Mouse (Mus musculus) erythroblast, embryonic 14.5 days (primary cell): Measurements from ENCODE around the gene Mtif3. TPM values are rescaled to one million over a fixed set of nuclear protein-coding genes. Genes with fewer than 3 reads are reported as not detected.
A peak's percentile ranks its signal among the peaks of the same experiment; 100 is the strongest.
"Not testable (repeated sequence)": the region's sequence is repeated elsewhere in the genome, so short reads cannot be mapped to it uniquely, and the experiment has no call there.

Source experiments
- H3K27me3 ChIP-seq: 2 replicates; pipeline ENCODE4 v1.6.1; 2012; ENCODE audit warnings: inconsistent platforms; ENCODE audit not compliant: control insufficient read depth
- H3K36me3 ChIP-seq: 2 replicates; pipeline ENCODE4 v1.6.1; 2012; ENCODE audit warnings: mild to moderate bottlenecking, inconsistent platforms; ENCODE audit not compliant: control insufficient read depth
- H3K4me1 ChIP-seq: 2 replicates; pipeline ENCODE4 v1.6.1; 2012; ENCODE audit warnings: inconsistent platforms; ENCODE audit not compliant: control insufficient read depth
- H3K4me3 ChIP-seq: replicated peaks from 2 replicates; pipeline ENCODE3; 2012; ENCODE audit warnings: moderate library complexity, mild to moderate bottlenecking, inconsistent platforms
- H3K9me3 ChIP-seq: 2 replicates; pipeline ENCODE4 v1.6.1; 2012; ENCODE audit warnings: low read length, inconsistent platforms, mixed read lengths; ENCODE audit not compliant: control insufficient read depth
- GATA1 ChIP-seq: IDR thresholded peaks from 2 replicates; pipeline ENCODE4 v1.6.1; 2012; ENCODE audit warnings: low read length, inconsistent platforms, mixed read lengths
- TAL1 ChIP-seq: IDR thresholded peaks from 3 replicates; pipeline ENCODE4 v1.6.1; 2012; ENCODE audit warnings: low read length, inconsistent platforms, mixed read lengths
- polyA plus RNA-seq: library from polyadenylated mRNA; stranded (reverse); fragments of >175 nt; gene quantifications from 2 replicates; pipeline ENCODE4 v1.2.3, GENCODE M21; 2012

Mtif3 gene
- polyA plus RNA-seq, 1 experiment, result 0.55 TPM

DNA sequence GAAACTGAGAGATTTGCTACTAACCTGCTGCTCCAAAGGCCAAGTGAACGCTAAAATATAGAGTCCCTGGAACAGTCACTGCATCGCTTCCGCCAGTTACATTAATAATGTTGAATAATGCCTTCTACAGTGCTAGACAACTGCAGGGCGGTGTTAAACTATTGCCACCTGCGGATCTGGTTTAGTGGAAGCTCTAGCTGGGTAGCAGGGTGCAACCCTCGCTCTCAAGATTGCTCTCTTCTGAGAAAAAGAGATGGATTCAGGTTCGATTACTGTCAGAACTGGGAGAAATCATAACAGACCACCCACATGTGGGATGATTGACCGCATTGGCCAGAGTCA lies 308 bp upstream of the Mtif3 start:
- Histone ChIP-seq H3K9me3 (no peaks in the 10 kb centered on the region), H3K4me3 (peak overlapping the region; percentile 78), H3K4me1 (peaks cover 21% of the 10 kb centered on the region), H3K27me3 (no peaks in the 10 kb centered on the region), H3K36me3 (peaks cover 20% of the 10 kb centered on the region)
- no peak for TF ChIP-seq TAL1
- TF ChIP-seq GATA1, result no peak

DNA sequence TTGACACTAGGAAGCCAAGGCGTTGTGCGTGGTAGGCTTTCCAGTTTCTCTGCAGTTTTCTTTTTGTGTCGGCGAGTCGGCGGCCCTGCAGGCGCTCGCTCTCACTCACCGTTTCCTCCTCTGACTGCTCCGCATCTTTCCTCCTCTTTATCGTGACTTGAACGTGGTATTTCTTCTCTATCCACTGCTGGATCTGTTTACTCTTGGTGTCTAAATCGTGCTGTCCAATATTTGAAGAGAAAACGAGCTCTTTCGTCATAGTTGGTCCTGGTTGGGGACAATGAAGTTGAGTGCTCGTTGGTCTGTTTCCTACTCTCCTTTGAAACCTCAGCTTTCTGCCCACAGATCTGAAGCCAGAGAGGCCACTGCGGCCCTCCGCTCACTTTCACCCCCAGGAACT lies 6.9 kb downstream of the Mtif3 start:
- peaks cover 4% of the 10 kb centered on the region for H3K4me1 ChIP-seq
- TF ChIP-seq TAL1 (no peak), GATA1 (no peak)
- no peaks in the 10 kb centered on the region for H3K27me3 ChIP-seq
- H3K36me3 ChIP-seq, result peaks cover 92% of the 10 kb centered on the region
- no peaks in the 10 kb centered on the region for H3K9me3 ChIP-seq
- H3K4me3 ChIP-seq, result no peak overlapping the region

DNA sequence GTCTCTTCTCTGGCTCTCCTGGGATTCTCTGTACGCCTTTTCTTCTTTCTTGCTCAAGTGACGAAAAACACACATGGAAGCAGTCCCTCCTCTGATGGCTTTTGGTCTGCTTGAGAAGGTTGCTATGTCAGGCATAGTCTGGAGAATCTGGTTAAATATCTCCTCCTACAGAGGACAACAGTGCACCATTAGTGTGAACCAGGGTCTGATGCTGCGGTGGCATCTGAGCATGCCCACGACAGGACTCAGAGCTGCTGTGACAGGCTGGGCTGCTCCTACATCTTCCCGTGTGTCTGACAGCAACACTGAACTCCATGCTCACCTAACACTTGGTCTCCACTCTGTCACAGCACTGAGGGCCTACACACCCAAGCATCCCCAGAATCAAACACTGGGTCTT lies 7.9 kb downstream of the Mtif3 start:
- H3K36me3 ChIP-seq, result peaks cover 95% of the 10 kb centered on the region
- H3K4me3 ChIP-seq, result no peak overlapping the region
- no peaks in the 10 kb centered on the region for H3K27me3 ChIP-seq
- TF ChIP-seq GATA1 (no peak), TAL1 (no peak)
- no peaks in the 10 kb centered on the region for H3K4me1 ChIP-seq
- H3K9me3 ChIP-seq, result no peaks in the 10 kb centered on the region

DNA sequence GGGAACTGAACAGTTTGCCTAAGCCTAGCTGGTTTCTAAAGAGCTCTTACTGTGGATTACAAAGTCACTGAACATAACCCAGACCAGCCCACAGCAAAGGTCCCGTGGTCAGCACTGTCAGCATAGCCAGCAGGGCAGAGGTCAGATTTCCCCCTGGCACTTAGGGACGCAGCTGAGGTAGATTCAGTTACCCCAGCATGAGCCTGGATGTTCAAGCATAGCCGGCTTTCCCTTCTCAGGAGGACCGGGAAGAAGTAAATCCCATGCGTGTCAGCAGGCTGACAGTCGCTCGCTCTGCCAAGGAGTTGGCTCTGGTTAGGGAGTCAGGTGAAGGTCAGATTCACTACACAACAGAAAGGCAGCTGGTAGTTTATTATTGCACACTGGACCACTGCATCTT lies 9.0 kb downstream of the Mtif3 start:
- Histone ChIP-seq H3K36me3 (peaks cover 98% of the 10 kb centered on the region), H3K27me3 (no peaks in the 10 kb centered on the region), H3K4me1 (peaks cover 8% of the 10 kb centered on the region), H3K4me3 (no peak overlapping the region), H3K9me3 (no peaks in the 10 kb centered on the region)
- TF ChIP-seq TAL1 (no peak), GATA1 (no peak)

DNA sequence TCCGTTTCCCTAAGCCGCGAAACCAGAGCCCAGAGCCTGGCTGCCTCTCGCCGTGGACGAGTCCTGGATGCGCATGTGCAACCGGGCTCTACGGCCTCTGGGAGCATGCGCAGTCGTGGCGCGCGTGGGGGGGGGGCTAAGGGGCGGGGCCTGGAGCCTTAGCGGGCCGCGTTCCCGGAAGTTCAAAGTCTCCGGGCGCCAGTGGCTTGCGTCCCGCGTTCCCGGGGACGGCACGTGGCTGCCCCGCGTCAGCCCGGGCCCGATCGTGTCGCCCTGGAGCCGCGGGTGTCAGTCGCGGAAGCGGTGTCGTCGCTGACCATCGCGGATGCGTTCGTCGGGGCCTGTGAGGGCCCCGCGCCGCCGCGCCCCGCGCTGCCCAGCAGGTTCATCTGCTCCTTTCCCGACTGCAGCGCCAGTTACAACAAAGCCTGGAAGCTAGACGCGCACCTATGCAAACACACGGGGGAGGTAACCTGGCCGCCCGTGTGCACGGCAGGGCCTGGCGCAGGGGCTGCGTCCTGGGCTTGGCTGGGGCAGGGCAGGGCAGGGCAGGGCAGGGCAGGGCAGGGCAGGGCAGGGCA lies 15.0 kb downstream of the Mtif3 start, which contains the start of gene Gtf3a:
Gene Gtf3a (plus strand): TSS at position 150 of the 581 bp plus-strand sequence.
- Histone ChIP-seq H3K27me3 (no peaks in the 10 kb centered on the region), H3K4me3 (peak within 1 kb of the TSS; percentile 72), H3K4me1 (peaks cover 27% of the 10 kb centered on the region), H3K36me3 (peaks cover 39% of the 10 kb centered on the region), H3K9me3 (peaks cover 6% of the 10 kb centered on the region)
- no peak for TF ChIP-seq TAL1
- TF ChIP-seq GATA1, result no peak

DNA sequence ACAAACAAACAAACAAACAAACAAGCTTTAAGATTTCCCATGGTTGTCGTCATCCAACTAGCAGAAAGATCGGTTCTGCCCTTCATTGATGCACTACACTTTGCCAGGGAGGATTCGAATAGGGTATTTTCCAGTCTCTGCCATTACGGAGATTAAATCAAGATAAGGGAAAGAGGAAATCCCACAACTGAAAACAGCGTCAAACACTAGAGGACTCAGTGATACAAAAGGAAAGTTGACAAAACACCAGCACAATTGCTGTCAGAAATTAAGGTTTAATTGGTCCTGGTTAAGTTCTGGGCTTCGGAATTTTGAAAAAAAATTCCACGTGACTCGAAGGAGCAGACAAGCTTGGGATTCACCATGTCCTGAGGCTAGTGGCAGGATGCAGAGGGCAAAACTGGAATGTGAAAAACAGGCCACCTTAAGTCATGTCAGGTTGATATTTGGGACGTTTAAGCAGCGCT lies 15.5 kb downstream of the Mtif3 start:
- Histone ChIP-seq H3K27me3 (no peaks in the 10 kb centered on the region), H3K9me3 (peaks cover 6% of the 10 kb centered on the region)
- no peak for TF ChIP-seq TAL1
- TF ChIP-seq GATA1, result no peak

DNA sequence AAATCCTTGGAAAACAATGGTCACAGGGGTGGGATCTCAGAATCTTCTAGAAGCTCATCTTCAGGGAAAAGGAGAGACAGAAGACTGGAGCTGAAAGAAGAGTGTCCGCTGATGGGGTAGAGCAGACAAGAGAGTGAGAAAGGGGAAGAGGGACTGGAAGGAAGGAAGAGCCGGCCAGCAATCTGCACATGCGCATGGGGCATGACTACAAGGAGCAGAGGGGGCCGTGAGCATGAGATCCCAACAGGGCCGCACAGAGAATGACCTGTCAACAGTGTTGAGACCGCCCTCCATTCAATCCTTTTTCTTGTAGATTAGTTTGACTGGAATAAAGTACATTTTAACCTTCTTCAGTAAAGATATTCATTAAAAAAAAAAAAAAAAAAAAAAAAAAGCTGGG lies 16.1 kb downstream of the Mtif3 start:
- H3K9me3 ChIP-seq, result peaks cover 6% of the 10 kb centered on the region
- peaks cover 28% of the 10 kb centered on the region for H3K36me3 ChIP-seq
- H3K4me3 ChIP-seq, result no peak overlapping the region
- no peaks in the 10 kb centered on the region for H3K27me3 ChIP-seq
- H3K4me1 ChIP-seq, result peaks cover 27% of the 10 kb centered on the region
- no peak for TF ChIP-seq TAL1
- no peak for TF ChIP-seq GATA1

More for the DNA sequence above, 15.5 kb downstream of the Mtif3 start:
- Histone ChIP-seq H3K36me3 (peaks cover 33% of the 10 kb centered on the region), H3K4me1 (peaks cover 27% of the 10 kb centered on the region), H3K4me3 (peak overlapping the region; percentile 72)

DNA sequence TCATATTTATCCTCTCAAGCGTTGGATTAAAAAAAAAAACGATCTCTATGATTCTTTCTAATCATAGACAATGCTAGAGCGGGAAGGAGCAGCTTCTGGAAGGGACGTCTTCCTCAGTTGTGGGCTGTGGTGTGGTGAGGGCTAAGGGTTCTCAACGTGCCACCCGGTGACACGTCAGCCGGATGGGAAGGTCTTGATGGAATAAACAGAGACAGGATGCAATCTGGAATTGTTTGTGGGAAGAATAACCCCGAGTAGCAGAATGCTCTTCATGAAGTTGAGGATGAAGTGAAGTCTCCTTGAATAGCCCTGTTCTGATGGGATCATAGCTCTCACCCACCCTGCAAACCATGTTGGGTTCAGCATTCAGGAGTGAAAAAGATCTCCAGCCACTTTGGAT lies 16.9 kb downstream of the Mtif3 start:
- H3K4me3 ChIP-seq, result no peak overlapping the region
- peaks cover 20% of the 10 kb centered on the region for H3K36me3 ChIP-seq
- H3K27me3 ChIP-seq, result no peaks in the 10 kb centered on the region
- TF ChIP-seq GATA1, result no peak
- TF ChIP-seq TAL1, result no peak
- peaks cover 27% of the 10 kb centered on the region for H3K4me1 ChIP-seq
- peaks cover 6% of the 10 kb centered on the region for H3K9me3 ChIP-seq

DNA sequence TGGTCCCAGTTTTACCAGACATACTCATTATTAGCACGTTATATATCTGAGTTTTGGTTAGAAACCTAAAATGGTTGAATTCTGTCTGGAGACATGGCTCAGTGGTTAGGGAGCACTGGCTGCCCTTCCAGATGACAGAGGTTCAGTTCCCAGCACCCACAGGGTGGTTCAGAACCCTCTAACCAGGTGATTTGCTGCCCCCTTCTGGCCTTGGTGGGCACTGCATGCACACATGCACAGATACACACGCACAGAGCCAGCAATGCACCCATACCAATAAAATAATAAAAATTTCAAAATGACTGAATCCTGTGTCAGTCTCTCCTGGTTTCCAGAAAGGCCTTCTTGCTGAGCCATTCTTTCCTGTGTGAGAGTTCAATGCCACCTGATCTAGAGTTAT lies 19.0 kb downstream of the Mtif3 start:
- Histone ChIP-seq H3K9me3 (peaks cover 6% of the 10 kb centered on the region), H3K36me3 (no peaks in the 10 kb centered on the region), H3K27me3 (no peaks in the 10 kb centered on the region), H3K4me1 (peaks cover 19% of the 10 kb centered on the region), H3K4me3 (no peak overlapping the region)
- no peak for TF ChIP-seq GATA1
- no peak for TF ChIP-seq TAL1

DNA sequence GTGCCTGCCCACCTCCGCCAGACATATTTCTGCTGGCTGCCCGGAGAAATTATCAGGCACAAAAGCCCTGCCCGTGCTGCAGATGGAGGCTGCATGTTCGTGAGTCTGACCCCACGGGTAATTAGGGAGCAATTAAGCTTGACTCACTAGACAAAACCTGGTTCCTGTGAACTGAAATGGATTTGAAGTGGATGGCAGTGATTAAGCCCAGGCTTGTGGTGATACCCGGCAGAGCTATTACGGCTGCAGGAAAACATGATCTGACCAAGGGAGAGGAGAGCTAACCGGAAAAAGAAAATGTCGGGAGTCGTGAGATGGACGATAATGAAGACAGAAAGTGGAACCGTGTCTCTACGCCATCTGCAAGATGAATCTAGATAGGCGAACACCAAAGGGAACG lies 20.6 kb downstream of the Mtif3 start:
- TF ChIP-seq TAL1 (no peak), GATA1 (no peak)
- peaks cover 14% of the 10 kb centered on the region for H3K9me3 ChIP-seq

DNA sequence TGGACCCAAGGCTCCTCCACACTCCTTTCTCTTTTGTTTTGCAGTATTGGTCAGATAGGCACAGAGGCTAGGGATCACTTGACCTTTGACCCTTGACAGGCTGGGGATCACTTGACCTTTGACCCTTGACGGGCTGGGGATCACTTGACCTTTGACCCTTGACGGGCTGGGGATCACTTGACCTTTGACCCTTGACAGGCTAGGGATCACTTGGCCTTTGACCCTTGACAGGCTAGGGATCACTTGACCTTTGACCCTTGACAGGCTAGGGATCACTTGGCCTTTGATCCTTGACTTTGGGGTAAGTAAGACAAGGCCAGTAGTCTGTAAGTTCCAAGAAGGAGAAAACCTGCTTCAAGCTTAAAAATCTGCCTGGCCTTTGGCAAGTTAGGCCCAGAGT lies 21.7 kb downstream of the Mtif3 start:
- not testable (repeated sequence) for H3K27me3 ChIP-seq, H3K4me1 ChIP-seq, H3K4me3 ChIP-seq, H3K36me3 ChIP-seq
- peaks cover 14% of the 10 kb centered on the region for H3K9me3 ChIP-seq

More for the DNA sequence above, 20.6 kb downstream of the Mtif3 start:
- Histone ChIP-seq H3K4me3 (no peak overlapping the region), H3K27me3 (no peaks in the 10 kb centered on the region), H3K36me3 (no peaks in the 10 kb centered on the region), H3K4me1 (peaks cover 5% of the 10 kb centered on the region)
